Mouse (Mus musculus) lung, postnatal 0 days (tissue): ENCODE measurements at regions not wholly inside any gene's neighbourhood (a gene's known extent, or its start where the extent isn't known, plus 50 kb on each side); places are given as distances from the start of the nearest gene placed in this dataset.

Source experiments
- ATAC-seq: fragments of 200-750 bp; cut with Nextera tagmentation; 2 replicates; pipeline ENCODE4 v1.8.0; 2017; ENCODE audit warnings: moderate library complexity
- DNase-seq: peaks from one replicate; pipeline ENCODE4 v3.0.0-alpha.2; 2016; ENCODE audit warnings: low spot score
- H3K27ac ChIP-seq: fragments of 300-500 bp; sonication (generic); 2 replicates; pipeline ENCODE4 v1.5.1; 2014; ENCODE audit warnings: antibody characterized with exemption, mild to moderate bottlenecking, low read length, mixed read lengths
- H3K27me3 ChIP-seq: fragments of 300-500 bp; sonication (generic); replicated peaks from 2 replicates; pipeline ENCODE4 v1.6.1; 2014; ENCODE audit warnings: low read length, mixed read lengths; ENCODE audit not compliant: insufficient read depth
- H3K36me3 ChIP-seq: fragments of 300-500 bp; sonication (generic); 2 replicates; pipeline ENCODE4 v1.6.1; 2014; ENCODE audit warnings: low read length, mixed read lengths; ENCODE audit not compliant: insufficient read depth
- H3K4me1 ChIP-seq: fragments of 300-500 bp; sonication (generic); 2 replicates; pipeline ENCODE4 v1.6.1; 2014; ENCODE audit warnings: antibody characterized with exemption, low read depth, low read length, mixed read lengths; ENCODE audit not compliant: insufficient read depth
- H3K4me2 ChIP-seq: fragments of 300-500 bp; sonication (generic); replicated peaks from 2 replicates; pipeline ENCODE4 v1.6.1; 2014; ENCODE audit warnings: low read depth, mild to moderate bottlenecking, low read length, moderate library complexity, mixed read lengths
- H3K4me3 ChIP-seq: fragments of 300-500 bp; sonication (generic); 2 replicates; pipeline ENCODE4 v1.5.1; 2014; ENCODE audit warnings: low read depth, low read length
- H3K9ac ChIP-seq: fragments of 300-500 bp; sonication (generic); replicated peaks from 2 replicates; pipeline ENCODE4 v1.6.1; 2014; ENCODE audit warnings: low read depth, mild to moderate bottlenecking
- H3K9me3 ChIP-seq: fragments of 300-500 bp; sonication (generic); 2 replicates; pipeline ENCODE4 v1.6.1; 2016; ENCODE audit warnings: low read length, mixed read lengths
- CTCF ChIP-seq: IDR thresholded peaks from 2 replicates; pipeline ENCODE4 v1.5.1; 2016; ENCODE audit warnings: antibody characterized with exemption, mild to moderate bottlenecking
- EP300 ChIP-seq: IDR thresholded peaks from 2 replicates; pipeline ENCODE4 v1.6.1; 2016; ENCODE audit warnings: antibody characterized with exemption, mild to moderate bottlenecking, control low read depth
- WGBS: fragments of 180-500 bp; shearing (Covaris S2); extraction: QIAGEN DNeasy Blood & Tissue Kit; methylation state at CpG from one replicate; pipeline ENCODE4 v1.1.7; 2014; 5-methylcytosine and 5-hydroxymethylcytosine counted together

DNA sequence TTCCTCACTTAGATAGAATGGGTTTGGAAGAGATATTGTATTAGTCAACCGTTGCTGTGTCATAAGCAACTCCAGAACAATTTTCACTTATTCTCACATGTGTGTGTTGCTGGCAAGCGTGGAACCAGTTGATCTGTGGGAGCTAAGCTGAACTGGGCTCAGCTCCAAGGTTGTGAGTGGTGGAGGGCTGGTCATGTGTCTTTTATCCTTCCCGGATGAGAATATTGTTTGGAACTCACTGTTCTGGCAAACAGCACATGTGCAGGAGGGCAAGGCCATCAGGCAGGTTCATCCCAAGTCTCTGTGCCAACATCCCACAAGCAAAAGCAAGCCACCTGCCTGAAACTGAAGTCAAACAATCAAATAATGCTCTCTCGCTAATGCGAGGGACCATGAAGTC is 656.8 kb downstream of the Diaph3 start:
- no peak for ATAC-seq
- Histone ChIP-seq H3K4me3 (no peak overlapping the region), H3K27ac (no peak overlapping the region), H3K27me3 (no peaks in the 10 kb centered on the region), H3K9ac (no peak overlapping the region), H3K9me3 (no peaks in the 10 kb centered on the region), H3K4me1 (no peaks in the 10 kb centered on the region), H3K4me2 (no peak overlapping the region), H3K36me3 (no peaks in the 10 kb centered on the region)
- TF ChIP-seq EP300 (no peak), CTCF (no peak)
- WGBS = 57% methylated on average over 5 of the region's 5 CpGs
- peak; percentile 5 for DNase-seq

DNA sequence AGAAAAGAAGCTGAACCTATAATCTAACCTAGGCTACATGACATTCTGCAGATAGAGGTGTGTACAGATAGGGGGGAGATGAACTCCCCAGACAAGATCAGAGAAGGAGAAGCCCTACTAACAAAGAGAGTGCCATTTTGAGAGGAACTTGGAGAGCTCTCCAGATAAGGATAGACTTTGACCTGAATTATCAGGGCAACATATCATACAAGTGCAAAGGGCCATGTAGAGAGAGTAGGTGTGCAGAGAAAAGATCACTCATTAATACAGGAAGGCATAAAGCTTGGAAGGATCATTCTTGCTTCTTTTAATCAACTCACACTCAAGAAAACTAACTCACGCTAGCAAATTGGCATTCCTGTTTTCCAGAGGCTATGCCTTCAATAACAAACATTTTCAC is 667.4 kb downstream of the Diaph3 start:
- WGBS = 85% methylated on average over 1 of the region's 1 CpGs
- H3K4me2 ChIP-seq = no peak overlapping the region
- no peak overlapping the region for H3K4me3 ChIP-seq
- no peaks in the 10 kb centered on the region for H3K4me1 ChIP-seq
- no peak overlapping the region for H3K9ac ChIP-seq
- no peaks in the 10 kb centered on the region for H3K36me3 ChIP-seq
- H3K27me3 ChIP-seq = no peaks in the 10 kb centered on the region
- H3K9me3 ChIP-seq = no peaks in the 10 kb centered on the region
- no peak for DNase-seq
- no peak overlapping the region for H3K27ac ChIP-seq
- ATAC-seq = no peak
- TF ChIP-seq CTCF (no peak), EP300 (no peak)

GRCm38 (mm10) chr14:86470462-86470861 is 670.6 kb downstream of the Diaph3 start:
- Histone ChIP-seq H3K27me3 (no peaks in the 10 kb centered on the region), H3K36me3 (no peaks in the 10 kb centered on the region), H3K9ac (no peak overlapping the region), H3K4me3 (no peak overlapping the region), H3K9me3 (no peaks in the 10 kb centered on the region), H3K4me1 (no peaks in the 10 kb centered on the region), H3K4me2 (no peak overlapping the region), H3K27ac (no peak overlapping the region)
- no peak for ATAC-seq
- TF ChIP-seq CTCF = no peak
- no peak for TF ChIP-seq EP300
- WGBS = 37% methylated on average over 4 of the region's 4 CpGs
- no peak for DNase-seq

GRCm38 (mm10) chr14:86467886-86468463 is 673.1 kb downstream of the Diaph3 start:
- Histone ChIP-seq H3K27ac (no peak overlapping the region), H3K27me3 (no peaks in the 10 kb centered on the region), H3K9ac (no peak overlapping the region), H3K4me1 (no peaks in the 10 kb centered on the region), H3K4me2 (no peak overlapping the region), H3K4me3 (no peak overlapping the region), H3K9me3 (no peaks in the 10 kb centered on the region), H3K36me3 (no peaks in the 10 kb centered on the region)
- ATAC-seq = no peak
- no peak for TF ChIP-seq EP300
- no peak for TF ChIP-seq CTCF
- no peak for DNase-seq
- WGBS = 24% methylated on average over 8 of the region's 8 CpGs

- Histone ChIP-seq H3K4me3 (no peak overlapping the region), H3K36me3 (no peaks in the 10 kb centered on the region), H3K27me3 (no peaks in the 10 kb centered on the region), H3K9me3 (no peaks in the 10 kb centered on the region), H3K27ac (no peak overlapping the region), H3K4me1 (no peaks in the 10 kb centered on the region), H3K4me2 (no peak overlapping the region), H3K9ac (no peak overlapping the region)
- TF ChIP-seq EP300 = no peak
- TF ChIP-seq CTCF = no peak
- ATAC-seq (no peak), DNase-seq (no peak)
- 66% methylated on average over 2 of the region's 2 CpGs for WGBS
These were observed 677.6 kb downstream of the Diaph3 start for GRCm38 (mm10) chr14:86463388-86463787.

GRCm38 (mm10) chr14:86453142-86453541 is 687.9 kb downstream of the Diaph3 start:
- no peak overlapping the region for H3K4me3 ChIP-seq
- no peaks in the 10 kb centered on the region for H3K36me3 ChIP-seq
- TF ChIP-seq EP300 = peak; percentile 88
- no peak for TF ChIP-seq CTCF
- H3K9me3 ChIP-seq = no peaks in the 10 kb centered on the region
- H3K9ac ChIP-seq = no peak overlapping the region
- peak; percentile 18; the same call in 1 of the 2 replicates for ATAC-seq
- no peaks in the 10 kb centered on the region for H3K27me3 ChIP-seq
- no peak overlapping the region for H3K27ac ChIP-seq
- DNase-seq = peak; percentile 42
- no peaks in the 10 kb centered on the region for H3K4me1 ChIP-seq
- 37% methylated on average over 2 of the region's 2 CpGs for WGBS
- no peak overlapping the region for H3K4me2 ChIP-seq

- Histone ChIP-seq H3K36me3 (no peaks in the 10 kb centered on the region), H3K4me3 (no peak overlapping the region), H3K9me3 (no peaks in the 10 kb centered on the region), H3K4me1 (0 out of 2 replicates have a peak, but pooled peaks cover 2% of the 10 kb centered on the region), H3K9ac (no peak overlapping the region), H3K27me3 (no peaks in the 10 kb centered on the region), H3K4me2 (no peak overlapping the region), H3K27ac (peak overlapping the region; percentile 64)
- peak; percentile 95 for ATAC-seq
- no peak for TF ChIP-seq CTCF
- peak; percentile 100 for TF ChIP-seq EP300
- DNase-seq = peak; percentile 66
- WGBS = 72% methylated on average over 1 of the region's 1 CpGs
These were observed 690.4 kb downstream of the Diaph3 start for GRCm38 (mm10) chr14:86450616-86451015.
